Mouse (Mus musculus) small intestine, adult 2 months (tissue): ENCODE results near the gene Acsm3. TPM values are rescaled to one million over a fixed set of nuclear protein-coding genes. Genes with fewer than 3 reads are reported as not detected.
"Not testable (repeated sequence)": the region's sequence is repeated elsewhere in the genome, so short reads cannot be mapped to it uniquely, and the experiment has no call there.

Source experiments
- H3K27ac ChIP-seq: fragments of 200-500 bp; 2 replicates; pipeline ENCODE4 v1.5.1; 2012; ENCODE audit warnings: low read depth, low read length, control low read depth, inconsistent platforms; ENCODE audit not compliant: insufficient read depth
- H3K27me3 ChIP-seq: fragments of 200-500 bp; 2 replicates; pipeline ENCODE4 v1.6.1; 2012; ENCODE audit warnings: mild to moderate bottlenecking, moderate library complexity, low read length, inconsistent platforms; ENCODE audit not compliant: control insufficient read depth, insufficient read depth
- H3K36me3 ChIP-seq: fragments of 200-500 bp; 2 replicates; pipeline ENCODE4 v1.6.1; 2012; ENCODE audit warnings: mild to moderate bottlenecking, low read length, control low read depth, inconsistent platforms; ENCODE audit not compliant: control insufficient read depth, insufficient read depth
- H3K4me1 ChIP-seq: fragments of 200-500 bp; 2 replicates; pipeline ENCODE4 v1.6.1; 2012; ENCODE audit warnings: low read length, inconsistent platforms, mixed read lengths; ENCODE audit not compliant: control insufficient read depth, insufficient read depth, insufficient read length
- H3K4me3 ChIP-seq: fragments of 200-500 bp; 2 replicates; pipeline ENCODE4 v1.5.1; 2012; ENCODE audit warnings: low read depth, mild to moderate bottlenecking, control low read depth, inconsistent platforms, low read length, moderate library complexity
- CTCF ChIP-seq: fragments of 200-500 bp; IDR thresholded peaks from 2 replicates; pipeline ENCODE4 v1.5.1; 2012; ENCODE audit warnings: low read depth, mild to moderate bottlenecking, control low read depth, inconsistent platforms, low read length, moderate library complexity, mixed read lengths; ENCODE audit not compliant: insufficient replicate concordance, insufficient read length; ENCODE audit errors: extremely low read depth
- POLR2A ChIP-seq: fragments of 200-500 bp; IDR thresholded peaks from 2 replicates; pipeline ENCODE4 v1.6.1; 2012; ENCODE audit warnings: low read depth, mild to moderate bottlenecking, control low read depth, inconsistent platforms, low read length, moderate library complexity
- WGBS: fragments of 180-500 bp; shearing (Covaris S2); methylation state at CpG from one replicate; pipeline ENCODE4 v1.1.7; 2018; 5-methylcytosine and 5-hydroxymethylcytosine counted together
- polyA plus RNA-seq: library from polyadenylated mRNA; depleted of rRNA; stranded (reverse); fragments of >200 nt; gene quantifications from 2 replicates; pipeline ENCODE4 v1.2.3, GENCODE M21; 2012; rRNA removed

Gene Acsm3
- 0.67 and 4.1 TPM in 2 replicates for polyA plus RNA-seq

GRCm38 (mm10) chr7:119760527-119760951 lies at the start of gene Acsm3:
Gene Acsm3, plus strand, starts transcription at chr7:119760923.
- Histone ChIP-seq H3K4me1 (no peaks in the 10 kb centered on the region; the same call in 1 of the 2 replicates), H3K27ac (no peak within 1 kb of the TSS), H3K4me3 (peak within 1 kb of the TSS; percentile 38), H3K27me3 (no peaks in the 10 kb centered on the region), H3K36me3 (no peaks in the 10 kb centered on the region)
- no peak for TF ChIP-seq POLR2A
- TF ChIP-seq CTCF: no peak
- 15% methylated on average over 11 of the region's 11 CpGs for WGBS

GRCm38 (mm10) chr7:119714111-119714510 lies 46.6 kb upstream of the Acsm3 start:
- H3K27me3 ChIP-seq: no peaks in the 10 kb centered on the region
- no peaks in the 10 kb centered on the region; the same call in 1 of the 2 replicates for H3K4me1 ChIP-seq
- WGBS: 92% methylated on average over 7 of the region's 7 CpGs
- TF ChIP-seq POLR2A (no peak), CTCF (no peak)
- peaks cover 25% of the 10 kb centered on the region for H3K36me3 ChIP-seq
- H3K4me3 ChIP-seq: no peak overlapping the region
- H3K27ac ChIP-seq: no peak overlapping the region

GRCm38 (mm10) chr7:119720253-119720946 lies 40.3 kb upstream of the Acsm3 start, which contains the start of gene Thumpd1:
Gene Thumpd1, minus strand, starts transcription at chr7:119720798.
- H3K27me3 ChIP-seq: no peaks in the 10 kb centered on the region
- H3K4me1 ChIP-seq: no peaks in the 10 kb centered on the region; the same call in 1 of the 2 replicates
- no peak within 1 kb of the TSS for H3K27ac ChIP-seq
- peak within 1 kb of the TSS; percentile 95 for H3K4me3 ChIP-seq
- under 1% methylated on average over 60 of the region's 60 CpGs for WGBS
- peaks cover 22% of the 10 kb centered on the region for H3K36me3 ChIP-seq
- TF ChIP-seq CTCF: peak; percentile 56
- TF ChIP-seq POLR2A: peak; percentile 34; the same call in 1 of the 2 replicates

GRCm38 (mm10) chr7:119720947-119721310 lies 39.8 kb upstream of the Acsm3 start:
- 11% methylated on average over 8 of the region's 8 CpGs for WGBS
- TF ChIP-seq CTCF (no peak), POLR2A (no peak)
- no peaks in the 10 kb centered on the region for H3K27me3 ChIP-seq
- peak overlapping the region; percentile 95 for H3K4me3 ChIP-seq
- peaks cover 17% of the 10 kb centered on the region for H3K36me3 ChIP-seq
- H3K27ac ChIP-seq: no peak overlapping the region
- no peaks in the 10 kb centered on the region for H3K4me1 ChIP-seq

- 87% methylated on average over 2 of the region's 2 CpGs for WGBS
- H3K27me3 ChIP-seq: no peaks in the 10 kb centered on the region
- TF ChIP-seq CTCF (no peak), POLR2A (no peak)
- H3K4me1 ChIP-seq: no peaks in the 10 kb centered on the region
- no peak overlapping the region for H3K27ac ChIP-seq
- H3K4me3 ChIP-seq: no peak overlapping the region
- no peaks in the 10 kb centered on the region for H3K36me3 ChIP-seq
Measured at GRCm38 (mm10) chr7:119727621-119728020, 33.1 kb upstream of the Acsm3 start.

GRCm38 (mm10) chr7:119731262-119731661 lies 29.5 kb upstream of the Acsm3 start:
- H3K27me3 ChIP-seq, H3K4me1 ChIP-seq, H3K36me3 ChIP-seq, H3K27ac ChIP-seq, H3K4me3 ChIP-seq: not testable (repeated sequence)
- 84% methylated on average over 4 of the region's 4 CpGs for WGBS

GRCm38 (mm10) chr7:119738877-119739276 lies 21.8 kb upstream of the Acsm3 start:
- H3K27ac ChIP-seq: no peak overlapping the region
- TF ChIP-seq CTCF: no peak
- no peak for TF ChIP-seq POLR2A
- 93% methylated on average over 2 of the region's 2 CpGs for WGBS
- no peaks in the 10 kb centered on the region for H3K36me3 ChIP-seq
- no peaks in the 10 kb centered on the region for H3K4me1 ChIP-seq
- no peaks in the 10 kb centered on the region for H3K27me3 ChIP-seq
- H3K4me3 ChIP-seq: no peak overlapping the region

GRCm38 (mm10) chr7:119739798-119740468 lies 20.8 kb upstream of the Acsm3 start:
- H3K36me3 ChIP-seq, H3K27ac ChIP-seq, H3K4me3 ChIP-seq, H3K4me1 ChIP-seq, H3K27me3 ChIP-seq: not testable (repeated sequence)
- WGBS: 11% methylated on average over 38 of the region's 44 CpGs
